Mouse (Mus musculus) C2C12 (cell line): ENCODE data around the gene Tyk2. TPM values are rescaled to one million over a fixed set of nuclear protein-coding genes. Genes with fewer than 3 reads are reported as not detected.

Experiments
- H3K27me3 ChIP-seq: one replicate; pipeline ENCODE4 v1.6.1; 2011; ENCODE audit not compliant: control insufficient read depth, insufficient read depth, insufficient read length
- H3K36me3 ChIP-seq: one replicate; pipeline ENCODE4 v1.6.1; 2011; ENCODE audit not compliant: control insufficient read depth, insufficient read depth
- H3K4me3 ChIP-seq: one replicate; pipeline ENCODE4 v1.5.1; 2011; ENCODE audit warnings: mild to moderate bottlenecking, control low read depth; ENCODE audit not compliant: poor library complexity, insufficient read depth, severe bottlenecking
- H3K79me2 ChIP-seq: one replicate; pipeline ENCODE4 v1.6.1; 2011; ENCODE audit not compliant: control insufficient read depth, insufficient read depth
- H3K79me3 ChIP-seq: one replicate; pipeline ENCODE4 v1.6.1; 2011; ENCODE audit warnings: low read depth, control low read depth
- H3ac ChIP-seq: one replicate; pipeline ENCODE3; 2011; ENCODE audit warnings: low read depth; ENCODE audit not compliant: control insufficient read depth, insufficient read length
- CEBPB ChIP-seq: IDR thresholded peaks from one replicate; pipeline ENCODE4 v1.6.1; 2011; ENCODE audit warnings: low read depth, mild to moderate bottlenecking, control low read depth, moderate library complexity
- CTCF ChIP-seq: IDR thresholded peaks from one replicate; pipeline ENCODE4 v1.5.1; 2011; ENCODE audit not compliant: control insufficient read depth, insufficient read depth, insufficient read length
- FOSL1 ChIP-seq: IDR thresholded peaks from one replicate; pipeline ENCODE4 v1.8.0; 2011; ENCODE audit warnings: mild to moderate bottlenecking, low read length; ENCODE audit not compliant: poor library complexity, insufficient read depth, severe bottlenecking
- MAX ChIP-seq: IDR thresholded peaks from one replicate; pipeline ENCODE4 v1.6.1; 2011; ENCODE audit warnings: mild to moderate bottlenecking, control low read depth
- MYOD1 ChIP-seq: IDR thresholded peaks from one replicate; pipeline ENCODE4 v1.6.1; 2011; ENCODE audit warnings: low read depth; ENCODE audit not compliant: control insufficient read depth, insufficient read length
- MYOG ChIP-seq: IDR thresholded peaks from one replicate; pipeline ENCODE4 v1.6.1; 2011; ENCODE audit not compliant: control insufficient read depth, insufficient read length; ENCODE audit errors: extremely low read depth
- USF1 ChIP-seq: IDR thresholded peaks from one replicate; pipeline ENCODE4 v1.6.1; 2011; ENCODE audit warnings: low read depth, mild to moderate bottlenecking, control low read depth, moderate library complexity
- polyA plus RNA-seq: library from polyadenylated mRNA; unstranded; fragments of >200 nt; fragmentation: generic; extraction: Trizol; gene quantifications from one replicate; pipeline ENCODE4 v1.2.1, GENCODE M21; 2012; ENCODE audit warnings: missing spikeins

The Tyk2 gene
- polyA plus RNA-seq, 1 experiment = 8.7 TPM

- Histone ChIP-seq H3K79me2 (no peaks in the 10 kb centered on the region), H3K36me3 (peaks cover 18% of the 10 kb centered on the region), H3K79me3 (no peaks in the 10 kb centered on the region), H3K4me3 (no peak overlapping the region), H3ac (no peak overlapping the region), H3K27me3 (no peaks in the 10 kb centered on the region)
- no peak for TF ChIP-seq USF1
- no peak for TF ChIP-seq MYOD1
- TF ChIP-seq CEBPB = no peak
- TF ChIP-seq MYOG = no peak
- TF ChIP-seq MAX = no peak
- no peak for TF ChIP-seq FOSL1
- TF ChIP-seq CTCF = no peak
Observed at GRCm38 (mm10) chr9:21135329-21135890, 4.4 kb upstream of the Tyk2 start.

GRCm38 (mm10) chr9:21134595-21135328 is 3.7 kb upstream of the Tyk2 start:
- Histone ChIP-seq H3K4me3 (no peak overlapping the region), H3K79me2 (no peaks in the 10 kb centered on the region), H3K36me3 (peaks cover 15% of the 10 kb centered on the region), H3ac (no peak overlapping the region), H3K79me3 (no peaks in the 10 kb centered on the region), H3K27me3 (no peaks in the 10 kb centered on the region)
- TF ChIP-seq MYOD1 (no peak), CTCF (no peak), MAX (peak; percentile 67), USF1 (peak; percentile 57), MYOG (no peak), CEBPB (no peak), FOSL1 (peak; percentile 89)

- H3K36me3 ChIP-seq = peaks cover 2% of the 10 kb centered on the region
- H3K27me3 ChIP-seq = no peaks in the 10 kb centered on the region
- no peaks in the 10 kb centered on the region for H3K79me3 ChIP-seq
- no peaks in the 10 kb centered on the region for H3K79me2 ChIP-seq
- no peak for TF ChIP-seq MYOG
- TF ChIP-seq USF1 = no peak
- TF ChIP-seq CTCF = no peak
- no peak for TF ChIP-seq CEBPB
- TF ChIP-seq MYOD1 = no peak
- no peak for TF ChIP-seq MAX
- TF ChIP-seq FOSL1 = no peak
- H3ac ChIP-seq = no peak overlapping the region
- no peak overlapping the region for H3K4me3 ChIP-seq
Observed at GRCm38 (mm10) chr9:21133064-21133707, 2.1 kb upstream of the Tyk2 start.

- Histone ChIP-seq H3ac (no peak overlapping the region), H3K79me3 (no peaks in the 10 kb centered on the region), H3K36me3 (peaks cover 7% of the 10 kb centered on the region), H3K4me3 (no peak overlapping the region), H3K27me3 (no peaks in the 10 kb centered on the region), H3K79me2 (no peaks in the 10 kb centered on the region)
- no peak for TF ChIP-seq FOSL1
- TF ChIP-seq MAX = no peak
- no peak for TF ChIP-seq MYOD1
- no peak for TF ChIP-seq CEBPB
- no peak for TF ChIP-seq USF1
- no peak for TF ChIP-seq CTCF
Observed at GRCm38 (mm10) chr9:21132102-21132775, 1.2 kb upstream of the Tyk2 start.

DNA sequence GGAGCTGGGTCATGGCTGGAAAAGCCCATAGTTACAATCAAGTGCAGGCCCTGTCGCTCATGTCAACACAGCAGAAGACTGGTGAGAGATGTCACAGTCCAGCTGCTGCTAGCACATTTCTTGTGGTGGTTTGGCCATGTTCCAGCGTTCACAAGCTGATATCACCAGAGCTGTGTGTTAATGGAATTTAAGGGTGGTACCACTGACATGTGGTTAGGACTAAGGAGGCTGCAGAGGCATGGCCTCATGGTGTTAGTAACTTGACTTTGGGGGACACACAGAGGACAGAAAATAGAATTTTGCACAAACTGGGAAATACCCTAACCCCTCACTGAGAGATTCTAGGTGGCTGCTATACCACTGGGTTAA is 4.8 kb downstream of the Tyk2 start:
- H3K36me3 ChIP-seq = peaks cover 7% of the 10 kb centered on the region
- no peaks in the 10 kb centered on the region for H3K79me2 ChIP-seq
- TF ChIP-seq USF1 = no peak
- no peak for TF ChIP-seq CEBPB
- peak; percentile 54 for TF ChIP-seq MAX
- peak; percentile 71 for TF ChIP-seq MYOD1
- H3ac ChIP-seq = no peak overlapping the region
- H3K79me3 ChIP-seq = no peaks in the 10 kb centered on the region
- H3K27me3 ChIP-seq = no peaks in the 10 kb centered on the region
- no peak overlapping the region for H3K4me3 ChIP-seq
